Mouse (Mus musculus) lung, postnatal 14 days (tissue): ENCODE data around the gene Olfr789.

ENCODE experiments used
- DNase-seq: peaks from one replicate; pipeline ENCODE4 v3.0.0; 2021

Gene Olfr789

DNA sequence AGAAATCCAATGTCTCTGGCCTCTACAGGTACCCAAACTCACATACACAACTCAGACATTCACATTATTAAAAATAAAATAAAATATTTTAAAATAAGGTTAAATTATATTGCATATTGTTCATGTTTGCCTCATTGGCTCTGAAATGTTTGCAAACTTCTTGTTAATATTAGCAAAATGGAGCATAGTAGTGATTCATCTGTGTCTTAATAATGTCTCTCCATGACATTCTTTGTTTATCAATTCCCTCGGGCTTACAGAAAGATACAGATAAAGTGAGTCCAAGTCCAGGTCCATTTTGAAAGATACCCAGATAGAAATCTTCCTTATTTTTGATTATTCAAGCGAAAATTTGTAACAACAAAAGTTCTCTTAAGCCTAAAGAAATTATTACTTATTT is at the start of gene Olfr789:
Olfr789 (plus strand) TSS at position 301 of the 400 bp plus-strand sequence.
- DNase-seq, result no peak

GRCm38 (mm10) chr10:129461562-129461961 is 23.0 kb upstream of the Olfr789 start, which contains the start of gene Olfr787:
Gene Olfr787 (plus strand): TSS chr10:129461862.
- DNase-seq, result no peak

GRCm38 (mm10) chr10:129470698-129471097 is 13.9 kb upstream of the Olfr789 start, which contains the start of gene Olfr788:
Gene Olfr788 (plus strand): TSS chr10:129470998.
- DNase-seq, result no peak

- no peak for DNase-seq
Observed at GRCm38 (mm10) chr10:129473256-129473655, 11.3 kb upstream of the Olfr789 start.

GRCm38 (mm10) chr10:129473723-129474122 is 10.8 kb upstream of the Olfr789 start:
- DNase-seq, result no peak

DNA sequence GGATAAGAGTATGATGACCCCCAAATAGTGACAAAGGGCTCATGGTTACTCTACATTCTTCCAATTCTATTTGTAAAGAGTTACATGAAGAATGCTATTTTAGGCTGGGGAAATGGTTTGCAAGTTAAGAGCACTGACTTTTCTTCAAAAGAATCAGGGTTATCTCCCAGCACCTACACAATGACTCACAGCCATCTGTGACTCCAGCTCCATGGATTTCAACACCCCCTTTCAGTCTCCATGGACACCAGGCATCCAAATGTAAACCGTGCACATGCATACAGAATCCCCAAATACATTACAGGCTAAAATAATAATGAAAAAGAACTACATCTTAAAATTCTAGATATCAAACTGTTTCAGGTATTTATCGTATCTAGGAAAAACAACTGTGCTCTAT is 5.5 kb downstream of the Olfr789 start:
- DNase-seq, result no peak

GRCm38 (mm10) chr10:129498192-129498591 is 13.6 kb downstream of the Olfr789 start, which contains the start of gene Olfr790:
Gene Olfr790 (plus strand): TSS chr10:129498492.
- DNase-seq, result no peak

DNA sequence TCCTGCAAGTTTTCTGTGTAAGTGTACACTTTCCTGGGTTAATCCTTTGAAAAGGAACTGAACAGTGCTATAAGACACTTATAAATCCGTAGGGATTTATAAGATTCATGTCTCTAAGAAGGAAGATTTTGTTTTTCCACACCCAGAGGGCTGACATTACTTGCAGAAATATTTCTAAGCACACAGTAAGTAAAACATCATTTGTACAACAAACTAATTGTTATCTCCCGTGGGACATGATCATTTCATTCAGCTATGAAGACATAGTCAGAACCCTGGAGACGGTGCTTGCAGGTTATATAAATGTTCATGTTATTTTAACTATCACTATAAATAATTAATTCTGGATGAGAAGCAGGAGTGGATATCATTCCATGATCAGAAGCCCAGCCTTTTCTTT is 36.9 kb downstream of the Olfr789 start, which contains the start of gene Olfr791:
Olfr791 (plus strand) TSS at position 301 of the 400 bp plus-strand sequence.
- no peak for DNase-seq

DNA sequence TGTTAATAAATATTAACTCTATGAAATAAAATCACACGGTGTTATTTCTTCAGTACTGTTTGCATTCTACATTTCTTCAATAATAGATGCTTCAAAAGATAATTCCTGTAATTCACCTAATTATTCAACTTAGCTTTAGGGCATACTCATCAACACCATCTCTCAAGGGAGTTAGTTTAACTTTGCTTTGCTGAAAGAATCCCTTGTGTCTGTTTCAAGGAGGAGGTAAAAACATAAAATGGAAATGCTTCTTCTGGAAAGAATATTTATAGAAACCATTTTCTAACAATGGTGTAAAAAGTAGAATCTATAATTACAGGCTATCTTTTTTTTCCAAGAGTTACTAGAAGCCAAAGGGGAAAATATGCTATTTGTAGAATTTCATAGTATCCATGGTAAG is 54.3 kb downstream of the Olfr789 start, which contains the start of gene Olfr792:
Olfr792 (plus strand) TSS at position 301 of the 400 bp plus-strand sequence.
- no peak for DNase-seq
